Mouse (Mus musculus): Measurements from ENCODE around the gene Zbtb17. TPM values are rescaled to one million over a fixed set of nuclear protein-coding genes. Genes with fewer than 3 reads are reported as not detected.
A peak's percentile ranks its signal among the peaks of the same experiment; 100 is the strongest.

The Zbtb17 gene
- polyA plus RNA-seq, 1 experiment = 30.1 TPM

GRCm38 (mm10) chr4:141451251-141451650, 6.8 kb downstream of the Zbtb17 start:
- no peaks in the 10 kb centered on the region for H3K27me3 ChIP-seq (ENCODE audit: control insufficient read depth, insufficient read depth, insufficient read length)
- no peak overlapping the region for H3K4me3 ChIP-seq
- peaks cover 52% of the 10 kb centered on the region for H3K79me2 ChIP-seq (ENCODE audit: control insufficient read depth, insufficient read depth)
- TF ChIP-seq MYOD1 (IDR thresholded peaks at IDR 0.05; ENCODE audit: control insufficient read depth in 1 of 3, insufficient read length in 2 of 3, low read depth in 2 of 3) (no peak), POLR2A (IDR thresholded peaks at IDR 0.05; ENCODE audit: insufficient read length, low read depth) (no peak), MAX (IDR thresholded peaks at IDR 0.05; ENCODE audit: low read depth) (no peak), POLR2AphosphoS2 (IDR thresholded peaks at IDR 0.05; ENCODE audit: insufficient read length, low read depth) (no peak), USF1 (IDR thresholded peaks at IDR 0.05; ENCODE audit: low read depth) (no peak), TCF12 (IDR thresholded peaks at IDR 0.05; ENCODE audit: insufficient read depth, poor library complexity, severe bottlenecking) (no peak)
- H3ac ChIP-seq (ENCODE audit: control insufficient read depth, insufficient read length) = no peak overlapping the region
- no peak overlapping the region for H3K4me2 ChIP-seq (ENCODE audit: low read depth)
- H3K36me3 ChIP-seq (ENCODE audit: control insufficient read depth, insufficient read depth) = peaks cover 15% of the 10 kb centered on the region

- Histone ChIP-seq H3K36me3 (ENCODE audit: control insufficient read depth, insufficient read depth) (peaks cover 15% of the 10 kb centered on the region), H3ac (ENCODE audit: control insufficient read depth, insufficient read length) (no peak overlapping the region), H3K79me2 (ENCODE audit: control insufficient read depth, insufficient read depth) (peaks cover 50% of the 10 kb centered on the region), H3K27me3 (ENCODE audit: control insufficient read depth, insufficient read depth, insufficient read length) (no peaks in the 10 kb centered on the region), H3K4me3 (no peak overlapping the region), H3K4me2 (ENCODE audit: low read depth) (no peak overlapping the region)
- TF ChIP-seq E2F4 (IDR thresholded peaks at IDR 0.05; ENCODE audit: insufficient read depth) (no peak), MYOD1 (IDR thresholded peaks at IDR 0.05; ENCODE audit: control insufficient read depth in 1 of 3, insufficient read length in 2 of 3, low read depth in 2 of 3) (no peak)
These were observed 7.5 kb downstream of the Zbtb17 start for GRCm38 (mm10) chr4:141451916-141452450.

GRCm38 (mm10) chr4:141454581-141455350, 10.3 kb downstream of the Zbtb17 start:
- Histone ChIP-seq H3K79me2 (ENCODE audit: control insufficient read depth, insufficient read depth) (peaks cover 41% of the 10 kb centered on the region), H3K4me3 (no peak overlapping the region), H3ac (ENCODE audit: control insufficient read depth, insufficient read length) (no peak overlapping the region), H3K4me2 (ENCODE audit: low read depth) (peak overlapping the region; percentile 61), H3K27me3 (ENCODE audit: control insufficient read depth, insufficient read depth, insufficient read length) (no peaks in the 10 kb centered on the region), H3K36me3 (ENCODE audit: control insufficient read depth, insufficient read depth) (peaks cover 8% of the 10 kb centered on the region)
- TF ChIP-seq MYOD1 (IDR thresholded peaks at IDR 0.05; ENCODE audit: control insufficient read depth in 1 of 3, insufficient read length in 2 of 3, low read depth in 2 of 3) (peak in 2 of 3 experiments; percentile 79 to 81), MAX (IDR thresholded peaks at IDR 0.05; ENCODE audit: low read depth) (no peak), POLR2A (IDR thresholded peaks at IDR 0.05; ENCODE audit: insufficient read length, low read depth) (no peak), REST (IDR thresholded peaks at IDR 0.05; ENCODE audit: insufficient read depth, insufficient read length) (no peak), SRF (IDR thresholded peaks at IDR 0.05; ENCODE audit: control insufficient read depth, insufficient read length, low read depth) (no peak), TCF12 (IDR thresholded peaks at IDR 0.05; ENCODE audit: insufficient read depth, poor library complexity, severe bottlenecking) (no peak), MYOG (IDR thresholded peaks at IDR 0.05; ENCODE audit: control insufficient read depth in 1 of 3, insufficient read depth in 1 of 3, insufficient read length in 2 of 3, low read depth in 2 of 3) (peak; percentile 45 to 89 (median 84)), CEBPB (IDR thresholded peaks at IDR 0.05; ENCODE audit: insufficient read depth, poor library complexity, severe bottlenecking) (no peak), USF1 (IDR thresholded peaks at IDR 0.05; ENCODE audit: low read depth) (no peak)

GRCm38 (mm10) chr4:141455526-141455925, 11.1 kb downstream of the Zbtb17 start:
- Histone ChIP-seq H3K4me3 (no peak overlapping the region), H3ac (ENCODE audit: control insufficient read depth, insufficient read length) (no peak overlapping the region), H3K27me3 (ENCODE audit: control insufficient read depth, insufficient read depth, insufficient read length) (no peaks in the 10 kb centered on the region), H3K36me3 (ENCODE audit: control insufficient read depth, insufficient read depth) (peaks cover 8% of the 10 kb centered on the region), H3K4me2 (ENCODE audit: low read depth) (peak overlapping the region; percentile 61), H3K79me2 (ENCODE audit: control insufficient read depth, insufficient read depth) (peaks cover 48% of the 10 kb centered on the region)
- TF ChIP-seq USF1 (IDR thresholded peaks at IDR 0.05; ENCODE audit: low read depth) (no peak), E2F4 (IDR thresholded peaks at IDR 0.05; ENCODE audit: insufficient read depth) (no peak), MYOD1 (IDR thresholded peaks at IDR 0.05; ENCODE audit: control insufficient read depth in 1 of 3, insufficient read length in 2 of 3, low read depth in 2 of 3) (no peak), POLR2A (IDR thresholded peaks at IDR 0.05; ENCODE audit: insufficient read length, low read depth) (no peak), TCF12 (IDR thresholded peaks at IDR 0.05; ENCODE audit: insufficient read depth, poor library complexity, severe bottlenecking) (no peak), CEBPB (IDR thresholded peaks at IDR 0.05; ENCODE audit: insufficient read depth, poor library complexity, severe bottlenecking) (no peak), MAX (IDR thresholded peaks at IDR 0.05; ENCODE audit: low read depth) (no peak), MYOG (IDR thresholded peaks at IDR 0.05; ENCODE audit: control insufficient read depth in 1 of 3, insufficient read depth in 1 of 3, insufficient read length in 2 of 3, low read depth in 2 of 3) (no peak), SRF (IDR thresholded peaks at IDR 0.05; ENCODE audit: control insufficient read depth, insufficient read length, low read depth) (no peak), TCF3 (IDR thresholded peaks at IDR 0.05; ENCODE audit: insufficient read length, low read depth) (no peak), REST (IDR thresholded peaks at IDR 0.05; ENCODE audit: insufficient read depth, insufficient read length) (no peak), POLR2AphosphoS2 (IDR thresholded peaks at IDR 0.05; ENCODE audit: insufficient read length, low read depth) (no peak)
